Mouse (Mus musculus) stomach, embryonic 15.5 days (tissue): Measurements from ENCODE around the gene Notch2. TPM values are rescaled to one million over a fixed set of nuclear protein-coding genes. Genes with fewer than 3 reads are reported as not detected.

Experiments used
- ATAC-seq: fragments of 200-750 bp; cut with Nextera tagmentation; 2 replicates; pipeline ENCODE4 v1.8.0; 2017; ENCODE audit warnings: low read depth, moderate number of reproducible peaks, moderate TSS enrichment; ENCODE audit not compliant: insufficient read depth, low FRiP score
- H3K27ac ChIP-seq: fragments of 300-500 bp; sonication (generic); 2 replicates; pipeline ENCODE4 v1.5.1; 2015; ENCODE audit warnings: mild to moderate bottlenecking, inconsistent platforms
- H3K27me3 ChIP-seq: fragments of 300-500 bp; sonication (generic); replicated peaks from 2 replicates; pipeline ENCODE4 v1.6.1; 2015; ENCODE audit warnings: inconsistent platforms
- H3K36me3 ChIP-seq: fragments of 300-500 bp; sonication (generic); 2 replicates; pipeline ENCODE4 v1.6.1; 2015; ENCODE audit warnings: inconsistent platforms
- H3K4me1 ChIP-seq: fragments of 300-500 bp; sonication (generic); 2 replicates; pipeline ENCODE4 v1.6.1; 2015; ENCODE audit warnings: inconsistent platforms
- H3K4me2 ChIP-seq: fragments of 300-500 bp; sonication (generic); 2 replicates; pipeline ENCODE4 v1.6.1; 2015; ENCODE audit warnings: mild to moderate bottlenecking, inconsistent platforms
- H3K4me3 ChIP-seq: fragments of 300-500 bp; sonication (generic); replicated peaks from 2 replicates; pipeline ENCODE4 v1.5.1; 2015; ENCODE audit warnings: inconsistent platforms
- H3K9ac ChIP-seq: fragments of 300-500 bp; sonication (generic); 2 replicates; pipeline ENCODE4 v1.6.1; 2015; ENCODE audit warnings: inconsistent platforms
- H3K9me3 ChIP-seq: fragments of 300-500 bp; sonication (generic); 2 replicates; pipeline ENCODE4 v1.6.1; 2016; ENCODE audit warnings: inconsistent platforms
- WGBS: fragments of 180-500 bp; shearing (Covaris S2); methylation state at CpG from one replicate; pipeline ENCODE4 v1.1.7; 2015; 5-methylcytosine and 5-hydroxymethylcytosine counted together
- polyA plus RNA-seq: library from polyadenylated mRNA; unstranded; fragments of >200 nt; fragmentation: Nextera tagmentation; extraction: Ambion mirVana; gene quantifications from 2 replicates; pipeline ENCODE4 v1.2.1, GENCODE M21; 2015

Notch2 gene
- polyA plus RNA-seq, 1 experiment from 2014 or later, result 21.4 TPM

- peak; percentile 77 for ATAC-seq
- Histone ChIP-seq H3K27ac (peak overlapping the region; percentile 70), H3K4me2 (peak overlapping the region; percentile 22; the same call in 1 of the 2 replicates)
Observed at GRCm38 (mm10) chr3:98036161-98036560, 22.8 kb downstream of the Notch2 start.

GRCm38 (mm10) chr3:98037151-98037550, 23.8 kb downstream of the Notch2 start:
- no peak overlapping the region for H3K9ac ChIP-seq
- H3K36me3 ChIP-seq, result no peaks in the 10 kb centered on the region
- H3K27me3 ChIP-seq, result no peaks in the 10 kb centered on the region
- H3K4me3 ChIP-seq, result no peak overlapping the region
- H3K4me1 ChIP-seq, result peaks cover 52% of the 10 kb centered on the region
- ATAC-seq, result no peak
- 67% methylated on average over 7 of the region's 7 CpGs for WGBS
- no peak overlapping the region for H3K4me2 ChIP-seq
- H3K9me3 ChIP-seq, result no peaks in the 10 kb centered on the region
- 0 out of 2 replicates have a peak overlapping the region, but pooled peaks have one; percentile 0 for H3K27ac ChIP-seq

More at GRCm38 (mm10) chr3:98036161-98036560, 22.8 kb downstream of the Notch2 start:
- no peak overlapping the region for H3K4me3 ChIP-seq
- H3K36me3 ChIP-seq, result no peaks in the 10 kb centered on the region
- WGBS, result 23% methylated on average over 6 of the region's 6 CpGs
- H3K9ac ChIP-seq, result no peak overlapping the region
- H3K9me3 ChIP-seq, result no peaks in the 10 kb centered on the region
- H3K27me3 ChIP-seq, result no peaks in the 10 kb centered on the region
- H3K4me1 ChIP-seq, result peaks cover 47% of the 10 kb centered on the region

GRCm38 (mm10) chr3:98038658-98039057, 25.3 kb downstream of the Notch2 start:
- peaks cover 60% of the 10 kb centered on the region for H3K4me1 ChIP-seq
- H3K36me3 ChIP-seq, result no peaks in the 10 kb centered on the region
- no peak overlapping the region for H3K4me2 ChIP-seq
- no peak overlapping the region for H3K4me3 ChIP-seq
- no peaks in the 10 kb centered on the region for H3K9me3 ChIP-seq
- 64% methylated on average over 8 of the region's 8 CpGs for WGBS
- no peak for ATAC-seq
- H3K27ac ChIP-seq, result peak overlapping the region; percentile 41; the same call in 1 of the 2 replicates
- no peaks in the 10 kb centered on the region for H3K27me3 ChIP-seq
- H3K9ac ChIP-seq, result no peak overlapping the region

GRCm38 (mm10) chr3:98039223-98039622, 25.9 kb downstream of the Notch2 start:
- Histone ChIP-seq H3K4me2 (no peak overlapping the region), H3K27ac (no peak overlapping the region), H3K36me3 (no peaks in the 10 kb centered on the region), H3K4me1 (peaks cover 59% of the 10 kb centered on the region), H3K9ac (no peak overlapping the region), H3K9me3 (no peaks in the 10 kb centered on the region), H3K27me3 (no peaks in the 10 kb centered on the region), H3K4me3 (no peak overlapping the region)
- ATAC-seq, result no peak
- 53% methylated on average over 5 of the region's 5 CpGs for WGBS

- H3K27ac ChIP-seq, result no peak overlapping the region
- no peak overlapping the region for H3K4me3 ChIP-seq
- H3K36me3 ChIP-seq, result no peaks in the 10 kb centered on the region
- WGBS, result 69% methylated on average over 16 of the region's 16 CpGs
- no peak for ATAC-seq
- H3K4me2 ChIP-seq, result no peak overlapping the region
- peaks cover 57% of the 10 kb centered on the region for H3K4me1 ChIP-seq
- no peaks in the 10 kb centered on the region for H3K27me3 ChIP-seq
- H3K9me3 ChIP-seq, result no peaks in the 10 kb centered on the region
- H3K9ac ChIP-seq, result no peak overlapping the region
Observed at GRCm38 (mm10) chr3:98039666-98040456, 26.5 kb downstream of the Notch2 start.

- H3K4me1 ChIP-seq, result peaks cover 53% of the 10 kb centered on the region
- H3K9ac ChIP-seq, result no peak overlapping the region
- H3K4me2 ChIP-seq, result no peak overlapping the region
- no peak overlapping the region for H3K27ac ChIP-seq
- H3K36me3 ChIP-seq, result no peaks in the 10 kb centered on the region
- no peak for ATAC-seq
- H3K27me3 ChIP-seq, result no peaks in the 10 kb centered on the region
- H3K4me3 ChIP-seq, result no peak overlapping the region
- H3K9me3 ChIP-seq, result no peaks in the 10 kb centered on the region
- WGBS, result 85% methylated on average over 6 of the region's 6 CpGs
Observed at GRCm38 (mm10) chr3:98040836-98041235, 27.5 kb downstream of the Notch2 start.

- no peak for ATAC-seq
- Histone ChIP-seq H3K9ac (no peak overlapping the region), H3K4me1 (peaks cover 53% of the 10 kb centered on the region), H3K27ac (peak overlapping the region; percentile 74), H3K4me3 (no peak overlapping the region), H3K27me3 (no peaks in the 10 kb centered on the region), H3K36me3 (no peaks in the 10 kb centered on the region), H3K4me2 (peak overlapping the region; percentile 36; the same call in 1 of the 2 replicates), H3K9me3 (no peaks in the 10 kb centered on the region)
- 49% methylated on average over 6 of the region's 6 CpGs for WGBS
Observed at GRCm38 (mm10) chr3:98042301-98042700, 29.0 kb downstream of the Notch2 start.

- H3K4me2 ChIP-seq, result peak overlapping the region; percentile 36; the same call in 1 of the 2 replicates
- no peaks in the 10 kb centered on the region for H3K27me3 ChIP-seq
- H3K27ac ChIP-seq, result peak overlapping the region; percentile 74
- H3K4me3 ChIP-seq, result no peak overlapping the region
- 19% methylated on average over 9 of the region's 9 CpGs for WGBS
- H3K9ac ChIP-seq, result no peak overlapping the region
- no peak for ATAC-seq
- no peaks in the 10 kb centered on the region for H3K36me3 ChIP-seq
- peaks cover 52% of the 10 kb centered on the region for H3K4me1 ChIP-seq
- no peaks in the 10 kb centered on the region for H3K9me3 ChIP-seq
Observed at GRCm38 (mm10) chr3:98042955-98043456, 29.7 kb downstream of the Notch2 start.

GRCm38 (mm10) chr3:98043669-98044068, 30.3 kb downstream of the Notch2 start:
- WGBS, result 68% methylated on average over 4 of the region's 4 CpGs
- H3K36me3 ChIP-seq, result no peaks in the 10 kb centered on the region
- H3K4me1 ChIP-seq, result peaks cover 47% of the 10 kb centered on the region
- no peak overlapping the region for H3K4me3 ChIP-seq
- H3K9ac ChIP-seq, result no peak overlapping the region
- no peaks in the 10 kb centered on the region for H3K9me3 ChIP-seq
- H3K27ac ChIP-seq, result peak overlapping the region; percentile 74
- no peak for ATAC-seq
- H3K27me3 ChIP-seq, result no peaks in the 10 kb centered on the region
- no peak overlapping the region for H3K4me2 ChIP-seq

GRCm38 (mm10) chr3:98044768-98045368, 31.5 kb downstream of the Notch2 start:
- Histone ChIP-seq H3K36me3 (no peaks in the 10 kb centered on the region; the same call in 1 of the 2 replicates), H3K4me3 (no peak overlapping the region), H3K4me2 (no peak overlapping the region), H3K27me3 (no peaks in the 10 kb centered on the region), H3K27ac (peak overlapping the region; percentile 56), H3K9me3 (no peaks in the 10 kb centered on the region), H3K9ac (no peak overlapping the region), H3K4me1 (peaks cover 48% of the 10 kb centered on the region)
- 62% methylated on average over 4 of the region's 4 CpGs for WGBS
- peak; percentile 48 for ATAC-seq

GRCm38 (mm10) chr3:98045465-98046148, 32.3 kb downstream of the Notch2 start:
- no peak overlapping the region for H3K9ac ChIP-seq
- peaks cover 50% of the 10 kb centered on the region for H3K4me1 ChIP-seq
- H3K4me3 ChIP-seq, result no peak overlapping the region
- ATAC-seq, result no peak
- no peaks in the 10 kb centered on the region; the same call in 1 of the 2 replicates for H3K36me3 ChIP-seq
- no peak overlapping the region for H3K4me2 ChIP-seq
- H3K27ac ChIP-seq, result peak overlapping the region; percentile 56
- 63% methylated on average over 8 of the region's 8 CpGs for WGBS
- no peaks in the 10 kb centered on the region for H3K27me3 ChIP-seq
- H3K9me3 ChIP-seq, result no peaks in the 10 kb centered on the region
